Comparison of ENCODE assay signal across 8 mouse cellular contexts in genomic region chr9:24291385-24291784, GRCm38 (mm10).
DNase-seq lines count a peak whose midpoint lies in the region; ATAC-seq and TF ChIP-seq lines count a peak whose summit lies in the region.

No protein-coding gene starts in this region.

- H3K4me3 ChIP-seq in hindbrain, embryonic 14.5 days (replicated peaks; ENCODE audit: low read length): no peak overlapping the region
- H3K4me3 ChIP-seq in hindbrain, embryonic 10.5 days: no peak overlapping the region
- no peak overlapping the region for H3K4me3 ChIP-seq in MEL (ENCODE audit: control insufficient read depth in 1 of 2, insufficient read depth in 1 of 2, low read depth in 2 of 2, low read length in 2 of 2)
- H3K4me3 ChIP-seq in liver, postnatal 0 days (ENCODE audit: low read depth, low read length): no peak overlapping the region
- no peak overlapping the region for H3K4me3 ChIP-seq in thymus, adult 2 months (ENCODE audit: control insufficient read depth, insufficient read depth, low read length)

- no peaks in the 10 kb centered on the region; the same call in 1 of the 2 replicates for H3K27me3 ChIP-seq in hindbrain, embryonic 14.5 days (ENCODE audit: control insufficient read depth, insufficient read depth, low read length)
- peaks cover 3% of the 10 kb centered on the region; the same call in 1 of the 2 replicates for H3K27me3 ChIP-seq in hindbrain, embryonic 10.5 days (ENCODE audit: insufficient read depth, poor library complexity, severe bottlenecking)
- H3K27me3 ChIP-seq in MEL (ENCODE audit: control insufficient read depth in 1 of 2, insufficient read depth in 2 of 2, low read length in 2 of 2): no peaks in the 10 kb centered on the region; a peak in 1 of 4 replicates
- H3K27me3 ChIP-seq in liver, postnatal 0 days (ENCODE audit: insufficient read depth, low read length): no peaks in the 10 kb centered on the region
- no peaks in the 10 kb centered on the region for H3K27me3 ChIP-seq in thymus, adult 2 months (ENCODE audit: control insufficient read depth, insufficient read depth, low read length)

- TF ChIP-seq EP300 in MEL (IDR thresholded peaks at IDR 0.05; ENCODE audit: low read depth in 1 of 2, low read length in 2 of 2): no peak
- TF ChIP-seq EP300 in liver, postnatal 0 days (IDR thresholded peaks at IDR 0.05; ENCODE audit: low read depth): no peak

- no peak for TF ChIP-seq RAD21 in MEL (IDR thresholded peaks at IDR 0.05; ENCODE audit: low read depth, low read length)

- ATAC-seq in hindbrain, embryonic 14.5 days (ENCODE audit: low FRiP score): peak; percentile 53; the same call in 1 of the 2 replicates
- no peak for ATAC-seq in liver, postnatal 0 days
- no peak for ATAC-seq in activated CD4-positive, CD25-positive, alpha-beta regulatory T cell, adult 4 months

- no peaks in the 10 kb centered on the region for H3K79me2 ChIP-seq in MEL (ENCODE audit: control insufficient read depth, insufficient read depth, low read length, poor library complexity)

- H3K4me1 ChIP-seq in hindbrain, embryonic 14.5 days (replicated peaks; ENCODE audit: control insufficient read depth, insufficient read depth, low read length): no peaks in the 10 kb centered on the region
- H3K4me1 ChIP-seq in hindbrain, embryonic 10.5 days (replicated peaks): 0 out of 2 replicates have a peak, but pooled peaks cover 6% of the 10 kb centered on the region
- H3K4me1 ChIP-seq in MEL (ENCODE audit: control insufficient read depth in 1 of 2, insufficient read depth in 2 of 2, low read length in 2 of 2): peaks cover 0 to 14% of the 10 kb centered on the region in 2 experiments
- no peaks in the 10 kb centered on the region for H3K4me1 ChIP-seq in liver, postnatal 0 days (ENCODE audit: insufficient read depth)
- H3K4me1 ChIP-seq in thymus, adult 2 months (replicated peaks; ENCODE audit: control insufficient read depth, insufficient read depth, low read length): no peaks in the 10 kb centered on the region

- TF ChIP-seq POLR2A in MEL (IDR thresholded peaks at IDR 0.05; ENCODE audit: control insufficient read depth in 1 of 2, insufficient read depth in 1 of 2, low read depth in 1 of 2, low read length in 2 of 2, poor library complexity in 1 of 2): no peak
- no peak for TF ChIP-seq POLR2A in thymus, adult 2 months (IDR thresholded peaks at IDR 0.05; ENCODE audit: control insufficient read depth, extremely low read depth, insufficient read depth, low read length, poor library complexity)

- no peaks in the 10 kb centered on the region for H3K9me3 ChIP-seq in hindbrain, embryonic 14.5 days (ENCODE audit: control insufficient read depth, low read length)
- no peaks in the 10 kb centered on the region for H3K9me3 ChIP-seq in hindbrain, embryonic 10.5 days
- no peaks in the 10 kb centered on the region for H3K9me3 ChIP-seq in MEL (replicated peaks; ENCODE audit: insufficient read depth, low read length)
- H3K9me3 ChIP-seq in liver, postnatal 0 days (ENCODE audit: low read length): no peaks in the 10 kb centered on the region

- TF ChIP-seq CTCF in MEL (IDR thresholded peaks at IDR 0.05 in 2 of 3, conservative IDR thresholded peaks at IDR 0.05 in 1 of 3; ENCODE audit: control insufficient read depth in 1 of 3, insufficient read depth in 1 of 3, low read depth in 2 of 3, low read length in 3 of 3, poor library complexity in 1 of 3, severe bottlenecking in 1 of 3): no peak
- no peak for TF ChIP-seq CTCF in liver, postnatal 0 days (IDR thresholded peaks at IDR 0.05; ENCODE audit: low read depth)
- TF ChIP-seq CTCF in thymus, adult 2 months (IDR thresholded peaks at IDR 0.05; ENCODE audit: borderline replicate concordance, control insufficient read depth, extremely low read depth, insufficient read depth, low read length, poor library complexity): no peak

- no peak overlapping the region for H3K27ac ChIP-seq in hindbrain, embryonic 14.5 days
- H3K27ac ChIP-seq in hindbrain, embryonic 10.5 days: no peak overlapping the region
- no peak overlapping the region for H3K27ac ChIP-seq in MEL (ENCODE audit: control insufficient read depth, low read depth, low read length)
- no peak overlapping the region for H3K27ac ChIP-seq in liver, postnatal 0 days (ENCODE audit: low read depth)
- H3K27ac ChIP-seq in thymus, adult 2 months (ENCODE audit: control insufficient read depth, insufficient read depth, low read length): no peak overlapping the region

- no peak overlapping the region for H3K4me2 ChIP-seq in hindbrain, embryonic 14.5 days (replicated peaks)
- 0 out of 2 replicates have a peak overlapping the region, but pooled peaks have one; percentile 1 for H3K4me2 ChIP-seq in liver, postnatal 0 days (ENCODE audit: low read depth, low read length)

- no peaks in the 10 kb centered on the region for H3K36me3 ChIP-seq in hindbrain, embryonic 14.5 days (replicated peaks; ENCODE audit: control insufficient read depth, insufficient read depth)
- no peaks in the 10 kb centered on the region for H3K36me3 ChIP-seq in hindbrain, embryonic 10.5 days
- H3K36me3 ChIP-seq in MEL (ENCODE audit: control insufficient read depth in 1 of 2, insufficient read depth in 2 of 2, low read length in 2 of 2): peaks cover 0 to 2% of the 10 kb centered on the region in 2 experiments; a peak in 2 of 4 replicates
- no peaks in the 10 kb centered on the region for H3K36me3 ChIP-seq in liver, postnatal 0 days (replicated peaks; ENCODE audit: insufficient read depth, low read length)
- no peaks in the 10 kb centered on the region for H3K36me3 ChIP-seq in thymus, adult 2 months (ENCODE audit: control insufficient read depth, insufficient read depth, low read length)

- WGBS in hindbrain, embryonic 14.5 days: 51% methylated on average over 6 of the region's 6 CpGs
- WGBS in hindbrain, embryonic 10.5 days: 47% methylated on average over 6 of the region's 6 CpGs
- 38% methylated on average over 6 of the region's 6 CpGs for WGBS in liver, postnatal 0 days (ENCODE audit: insufficient replicate concordance)
- WGBS in thymus, adult 2 months: 72% methylated on average over 6 of the region's 6 CpGs

- no peak for DNase-seq in hindbrain, embryonic 14.5 days (ENCODE audit: low spot score)
- DNase-seq in hindbrain, embryonic 10.5 days (ENCODE audit: low spot score): no peak
- DNase-seq in MEL (ENCODE audit: low read depth, low spot score): peak; percentile 50
- DNase-seq in adrenal gland, postnatal 4 days (ENCODE audit: low spot score in 2 of 2): peak; percentile 12 to 14
- DNase-seq in liver, postnatal 0 days: no peak
- DNase-seq in thymus, adult 2 months: no peak
- DNase-seq in right cerebral cortex, postnatal 25 days: no peak

- no peak overlapping the region for H3K9ac ChIP-seq in hindbrain, embryonic 14.5 days
- H3K9ac ChIP-seq in MEL (ENCODE audit: control insufficient read depth, low read depth, low read length, poor library complexity, severe bottlenecking): no peak overlapping the region
- no peak overlapping the region for H3K9ac ChIP-seq in liver, postnatal 0 days (replicated peaks)

TF ChIP-seq in MEL, 35 proteins besides CTCF, POLR2A, EP300 and RAD21:
- TF ChIP-seq MAZ (IDR thresholded peaks at IDR 0.05; ENCODE audit: low read depth, low read length): no peak
- TF ChIP-seq ETS1 (IDR thresholded peaks at IDR 0.05; ENCODE audit: low read depth, low read length): no peak
- TF ChIP-seq TCF12 (IDR thresholded peaks at IDR 0.05; ENCODE audit: low read depth, low read length): no peak

Comparison
In these comparisons a context has a peak if more than half of its experiments do, and no peak if none do; other contexts are left out.
1. DNase-seq: peak in MEL (single experiment) and adrenal gland, postnatal 4 days (2 of 2); none in hindbrain, embryonic 14.5 days (single experiment), hindbrain, embryonic 10.5 days (single experiment), liver, postnatal 0 days (single experiment), thymus, adult 2 months (single experiment) and right cerebral cortex, postnatal 25 days (single experiment).